Mouse (Mus musculus): ENCODE measurements around the gene Ano5.

GRCm38 (mm10) chr7:51600021-51600420 is 89.2 kb downstream of the Ano5 start:
- TF ChIP-seq CEBPB (IDR thresholded peaks at IDR 0.05; ENCODE audit: low read depth) (no peak), CTCF (IDR thresholded peaks at IDR 0.05; ENCODE audit: control insufficient read depth, insufficient read depth, insufficient read length) (no peak), MYOG (IDR thresholded peaks at IDR 0.05; ENCODE audit: control insufficient read depth, extremely low read depth, insufficient read length) (no peak)
